Mouse (Mus musculus) embryonic facial prominence, embryonic 12.5 days (tissue): ENCODE data around the gene Arid1b. TPM values are rescaled to one million over a fixed set of nuclear protein-coding genes. Genes with fewer than 3 reads are reported as not detected.

Source experiments
- ATAC-seq: fragments of 200-750 bp; cut with Nextera tagmentation; 2 replicates; pipeline ENCODE4 v1.8.0; 2017; ENCODE audit not compliant: insufficient number of reproducible peaks, insufficient read depth, low FRiP score, low TSS enrichment
- H3K27ac ChIP-seq: fragments of 300-500 bp; sonication (generic); 2 replicates; pipeline ENCODE4 v1.5.1; 2016; ENCODE audit warnings: mild to moderate bottlenecking
- H3K27me3 ChIP-seq: fragments of 300-500 bp; sonication (generic); 2 replicates; pipeline ENCODE4 v1.6.1; 2016; ENCODE audit warnings: mild to moderate bottlenecking, moderate library complexity
- H3K36me3 ChIP-seq: fragments of 300-500 bp; sonication (generic); 2 replicates; pipeline ENCODE4 v1.6.1; 2016; ENCODE audit warnings: mild to moderate bottlenecking
- H3K4me1 ChIP-seq: fragments of 300-500 bp; sonication (generic); 2 replicates; pipeline ENCODE4 v1.6.1; 2016
- H3K4me2 ChIP-seq: fragments of 300-500 bp; sonication (generic); replicated peaks from 2 replicates; pipeline ENCODE4 v1.6.1; 2016; ENCODE audit warnings: mild to moderate bottlenecking, moderate library complexity
- H3K4me3 ChIP-seq: fragments of 300-500 bp; sonication (generic); 2 replicates; pipeline ENCODE4 v1.5.1; 2016; ENCODE audit warnings: mild to moderate bottlenecking
- H3K9ac ChIP-seq: fragments of 300-500 bp; sonication (generic); 2 replicates; pipeline ENCODE4 v1.6.1; 2016; ENCODE audit warnings: mild to moderate bottlenecking, moderate library complexity
- H3K9me3 ChIP-seq: fragments of 300-500 bp; sonication (generic); 2 replicates; pipeline ENCODE4 v1.6.1; 2016; ENCODE audit warnings: mild to moderate bottlenecking, moderate library complexity
- WGBS: fragments of 180-500 bp; shearing (Covaris S2); methylation state at CpG from one replicate; pipeline ENCODE4 v1.1.7; 2016; 5-methylcytosine and 5-hydroxymethylcytosine counted together
- polyA plus RNA-seq: library from polyadenylated mRNA; unstranded; fragments of >200 nt; fragmentation: Nextera tagmentation; extraction: Ambion mirVana; gene quantifications from 2 replicates; pipeline ENCODE4 v1.2.1, GENCODE M21; 2016

Gene Arid1b
- polyA plus RNA-seq, 1 experiment from 2014 or later: 18.5 TPM

GRCm38 (mm10) chr17:5246688-5247087, 252.6 kb downstream of the Arid1b start:
- 88% methylated on average over 11 of the region's 11 CpGs for WGBS

GRCm38 (mm10) chr17:5247247-5247646, 253.1 kb downstream of the Arid1b start:
- Histone ChIP-seq H3K4me3 (no peak overlapping the region), H3K9ac (no peak overlapping the region), H3K27ac (no peak overlapping the region), H3K27me3 (no peaks in the 10 kb centered on the region), H3K4me1 (peaks cover 17% of the 10 kb centered on the region), H3K36me3 (peaks cover 4% of the 10 kb centered on the region; the same call in 1 of the 2 replicates), H3K4me2 (no peak overlapping the region), H3K9me3 (no peaks in the 10 kb centered on the region)
- no peak for ATAC-seq
- 93% methylated on average over 7 of the region's 7 CpGs for WGBS

More at GRCm38 (mm10) chr17:5246688-5247087, 252.6 kb downstream of the Arid1b start:
- Histone ChIP-seq H3K27me3 (no peaks in the 10 kb centered on the region), H3K4me1 (peaks cover 17% of the 10 kb centered on the region), H3K4me3 (no peak overlapping the region), H3K4me2 (no peak overlapping the region), H3K9ac (no peak overlapping the region), H3K36me3 (peaks cover 4% of the 10 kb centered on the region; the same call in 1 of the 2 replicates), H3K27ac (no peak overlapping the region), H3K9me3 (no peaks in the 10 kb centered on the region)
- no peak for ATAC-seq

GRCm38 (mm10) chr17:5247737-5248136, 253.6 kb downstream of the Arid1b start:
- Histone ChIP-seq H3K4me3 (no peak overlapping the region), H3K9me3 (no peaks in the 10 kb centered on the region), H3K4me1 (peaks cover 17% of the 10 kb centered on the region), H3K4me2 (no peak overlapping the region), H3K9ac (no peak overlapping the region), H3K27ac (no peak overlapping the region), H3K36me3 (peaks cover 4% of the 10 kb centered on the region; the same call in 1 of the 2 replicates), H3K27me3 (no peaks in the 10 kb centered on the region)
- no peak for ATAC-seq
- WGBS: 90% methylated on average over 15 of the region's 15 CpGs

- Histone ChIP-seq H3K4me3 (no peak overlapping the region), H3K27me3 (no peaks in the 10 kb centered on the region), H3K4me2 (no peak overlapping the region), H3K27ac (no peak overlapping the region), H3K9me3 (no peaks in the 10 kb centered on the region), H3K36me3 (no peaks in the 10 kb centered on the region), H3K4me1 (peaks cover 17% of the 10 kb centered on the region), H3K9ac (no peak overlapping the region)
- ATAC-seq: no peak
- WGBS: 59% methylated on average over 17 of the region's 17 CpGs
Measured at GRCm38 (mm10) chr17:5248957-5249656, 255.0 kb downstream of the Arid1b start.

- Histone ChIP-seq H3K4me2 (no peak overlapping the region), H3K9me3 (no peaks in the 10 kb centered on the region), H3K9ac (no peak overlapping the region), H3K36me3 (no peaks in the 10 kb centered on the region), H3K4me1 (peaks cover 21% of the 10 kb centered on the region), H3K4me3 (no peak overlapping the region), H3K27me3 (no peaks in the 10 kb centered on the region), H3K27ac (no peak overlapping the region)
- WGBS: 80% methylated on average over 9 of the region's 9 CpGs
- ATAC-seq: no peak
Measured at GRCm38 (mm10) chr17:5249681-5250180, 255.6 kb downstream of the Arid1b start.

GRCm38 (mm10) chr17:5252436-5252835, 258.3 kb downstream of the Arid1b start:
- peaks cover 19% of the 10 kb centered on the region for H3K4me1 ChIP-seq
- H3K36me3 ChIP-seq: no peaks in the 10 kb centered on the region
- H3K4me3 ChIP-seq: no peak overlapping the region
- no peak overlapping the region for H3K9ac ChIP-seq
- no peak overlapping the region for H3K4me2 ChIP-seq
- ATAC-seq: no peak
- 27% methylated on average over 3 of the region's 3 CpGs for WGBS
- no peaks in the 10 kb centered on the region for H3K27me3 ChIP-seq
- no peaks in the 10 kb centered on the region for H3K9me3 ChIP-seq
- H3K27ac ChIP-seq: no peak overlapping the region

- no peak overlapping the region for H3K4me3 ChIP-seq
- 70% methylated on average over 16 of the region's 16 CpGs for WGBS
- ATAC-seq: no peak
Measured at GRCm38 (mm10) chr17:5254717-5255617, 260.8 kb downstream of the Arid1b start.

GRCm38 (mm10) chr17:5255618-5255933, 261.4 kb downstream of the Arid1b start:
- no peak for ATAC-seq
- Histone ChIP-seq H3K4me2 (no peak overlapping the region), H3K9me3 (no peaks in the 10 kb centered on the region), H3K36me3 (0 out of 2 replicates have a peak, but pooled peaks cover 4% of the 10 kb centered on the region), H3K4me3 (no peak overlapping the region), H3K27ac (no peak overlapping the region), H3K4me1 (0 out of 2 replicates have a peak, but pooled peaks cover 8% of the 10 kb centered on the region), H3K27me3 (no peaks in the 10 kb centered on the region), H3K9ac (no peak overlapping the region)
- 80% methylated on average over 2 of the region's 2 CpGs for WGBS

More at GRCm38 (mm10) chr17:5254717-5255617, 260.8 kb downstream of the Arid1b start:
- Histone ChIP-seq H3K27ac (no peak overlapping the region), H3K9ac (no peak overlapping the region), H3K36me3 (0 out of 2 replicates have a peak, but pooled peaks cover 4% of the 10 kb centered on the region), H3K4me1 (0 out of 2 replicates have a peak, but pooled peaks cover 8% of the 10 kb centered on the region), H3K27me3 (no peaks in the 10 kb centered on the region), H3K9me3 (no peaks in the 10 kb centered on the region), H3K4me2 (no peak overlapping the region)

- H3K36me3 ChIP-seq: 0 out of 2 replicates have a peak, but pooled peaks cover 4% of the 10 kb centered on the region
- 63% methylated on average over 9 of the region's 9 CpGs for WGBS
- H3K9ac ChIP-seq: no peak overlapping the region
- no peak for ATAC-seq
- no peaks in the 10 kb centered on the region for H3K9me3 ChIP-seq
- H3K4me1 ChIP-seq: peaks cover 24% of the 10 kb centered on the region
- no peak overlapping the region for H3K4me2 ChIP-seq
- H3K27me3 ChIP-seq: no peaks in the 10 kb centered on the region
- no peak overlapping the region for H3K4me3 ChIP-seq
- H3K27ac ChIP-seq: no peak overlapping the region
Measured at GRCm38 (mm10) chr17:5258978-5259377, 264.8 kb downstream of the Arid1b start.

GRCm38 (mm10) chr17:5261131-5261651, 267.1 kb downstream of the Arid1b start:
- Histone ChIP-seq H3K4me1 (peaks cover 21% of the 10 kb centered on the region), H3K4me2 (no peak overlapping the region), H3K36me3 (0 out of 2 replicates have a peak, but pooled peaks cover 4% of the 10 kb centered on the region), H3K27me3 (no peaks in the 10 kb centered on the region), H3K27ac (no peak overlapping the region), H3K9me3 (no peaks in the 10 kb centered on the region), H3K9ac (no peak overlapping the region), H3K4me3 (no peak overlapping the region)
- no peak for ATAC-seq
- WGBS: 91% methylated on average over 8 of the region's 8 CpGs

GRCm38 (mm10) chr17:5261874-5262605, 267.9 kb downstream of the Arid1b start:
- H3K27me3 ChIP-seq: no peaks in the 10 kb centered on the region
- H3K9me3 ChIP-seq: no peaks in the 10 kb centered on the region
- H3K9ac ChIP-seq: no peak overlapping the region
- peaks cover 21% of the 10 kb centered on the region for H3K4me1 ChIP-seq
- no peak overlapping the region for H3K4me2 ChIP-seq
- no peak overlapping the region for H3K27ac ChIP-seq
- no peak overlapping the region for H3K4me3 ChIP-seq
- no peak for ATAC-seq
- WGBS: 78% methylated on average over 22 of the region's 22 CpGs
- H3K36me3 ChIP-seq: peaks cover 7% of the 10 kb centered on the region; the same call in 1 of the 2 replicates
